Mouse (Mus musculus) left cerebral cortex, adult 9 months (tissue): Measurements from ENCODE around the gene Bcl7a.

Experiments
- DNase-seq, 2 experiments: peaks; one replicate each; pipeline ENCODE4 v3.0.0; 2022; ENCODE audit warnings: low spot score in 2 of 2

The Bcl7a gene

GRCm38 (mm10) chr5:123343707-123344627 is at the start of gene Bcl7a:
Gene Bcl7a (plus strand): TSS chr5:123343834.
- peak; percentile 72 to 94 for DNase-seq

- no peak for DNase-seq
These were observed 49.0 kb upstream of the Bcl7a start for GRCm38 (mm10) chr5:123294653-123295052.

- DNase-seq = no peak
These were observed 47.3 kb upstream of the Bcl7a start for GRCm38 (mm10) chr5:123296224-123296806.

GRCm38 (mm10) chr5:123296972-123297754 is 46.5 kb upstream of the Bcl7a start:
- DNase-seq = no peak

GRCm38 (mm10) chr5:123297830-123298229 is 45.8 kb upstream of the Bcl7a start:
- DNase-seq = no peak

- DNase-seq = no peak
These were observed 45.1 kb upstream of the Bcl7a start for GRCm38 (mm10) chr5:123298526-123298925.

- no peak for DNase-seq
These were observed 43.1 kb upstream of the Bcl7a start for GRCm38 (mm10) chr5:123300496-123301034.

- no peak for DNase-seq
These were observed 41.7 kb upstream of the Bcl7a start for GRCm38 (mm10) chr5:123301780-123302521.

GRCm38 (mm10) chr5:123307630-123308282 is 35.9 kb upstream of the Bcl7a start:
- no peak for DNase-seq

GRCm38 (mm10) chr5:123309816-123310215 is 33.8 kb upstream of the Bcl7a start:
- DNase-seq = no peak

- DNase-seq = no peak
These were observed 33.4 kb upstream of the Bcl7a start for GRCm38 (mm10) chr5:123310221-123310620.

GRCm38 (mm10) chr5:123313058-123313630 is 30.5 kb upstream of the Bcl7a start:
- no peak for DNase-seq

- DNase-seq = no peak
These were observed 29.7 kb upstream of the Bcl7a start for GRCm38 (mm10) chr5:123313851-123314380.

GRCm38 (mm10) chr5:123315219-123315866 is 28.3 kb upstream of the Bcl7a start:
- DNase-seq = no peak

- DNase-seq = no peak
These were observed 25.6 kb upstream of the Bcl7a start for GRCm38 (mm10) chr5:123317992-123318391.

- DNase-seq = no peak
These were observed 23.5 kb upstream of the Bcl7a start for GRCm38 (mm10) chr5:123320136-123320535.

GRCm38 (mm10) chr5:123324242-123324641 is 19.4 kb upstream of the Bcl7a start:
- no peak for DNase-seq

- peak in 1 of 2 experiments; percentile 28 for DNase-seq
These were observed 17.5 kb upstream of the Bcl7a start for GRCm38 (mm10) chr5:123326006-123326750.

- peak in 1 of 2 experiments; percentile 56 for DNase-seq
These were observed 16.9 kb upstream of the Bcl7a start for GRCm38 (mm10) chr5:123326751-123327148.
